Mouse (Mus musculus): ENCODE results near the gene Guca2a. TPM values are rescaled to one million over a fixed set of nuclear protein-coding genes. Genes with fewer than 3 reads are reported as not detected.

Guca2a gene
- polyA plus RNA-seq, 1 experiment from 2014 or later: not detected

GRCm38 (mm10) chr4:119669356-119670209, 32.1 kb downstream of the Guca2a start:
- H3K4me2 ChIP-seq (ENCODE audit: low read depth, low read length, severe bottlenecking): no peak overlapping the region
- H3K4me3 ChIP-seq (ENCODE audit: low read depth, low read length): no peak overlapping the region
- WGBS: 52% methylated on average over 10 of the region's 10 CpGs
- H3K9ac ChIP-seq (ENCODE audit: low read length): no peak overlapping the region
- H3K36me3 ChIP-seq (ENCODE audit: control insufficient read depth, insufficient read depth, low read length): no peaks in the 10 kb centered on the region
- no peak for DNase-seq (ENCODE audit: low spot score)
- H3K27me3 ChIP-seq (ENCODE audit: control insufficient read depth, insufficient read depth, low read length): no peaks in the 10 kb centered on the region
- no peaks in the 10 kb centered on the region for H3K4me1 ChIP-seq (replicated peaks; ENCODE audit: control insufficient read depth, insufficient read depth, low read length)
- H3K9me3 ChIP-seq (ENCODE audit: control insufficient read depth, low read length): no peaks in the 10 kb centered on the region
- H3K27ac ChIP-seq (ENCODE audit: low read depth, low read length): no peak overlapping the region
- ATAC-seq (replicated peaks; ENCODE audit: low FRiP score): peak; percentile 44; the same call in 1 of the 2 replicates

DNA sequence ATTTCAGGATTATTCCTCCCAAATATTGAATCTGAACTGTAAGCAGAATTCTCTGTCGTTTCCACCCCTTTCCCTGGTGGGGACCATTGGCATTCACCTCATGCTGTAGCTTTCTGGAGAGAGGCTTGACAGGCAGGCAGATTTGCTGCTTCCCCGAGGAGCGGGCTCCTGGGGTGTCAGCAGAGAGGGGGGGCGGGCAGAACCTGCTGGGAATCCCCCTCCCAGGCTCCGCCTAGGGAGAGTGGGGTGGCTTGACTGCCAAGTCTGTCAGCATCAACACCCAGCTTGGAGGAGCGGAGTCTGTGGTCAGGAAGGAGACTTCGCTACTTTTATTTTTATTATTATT, 32.7 kb downstream of the Guca2a start:
- H3K27ac ChIP-seq (ENCODE audit: low read depth, low read length): no peak overlapping the region
- ATAC-seq (replicated peaks; ENCODE audit: low FRiP score) (0 out of 2 replicates have a peak, but pooled peaks have one; percentile 11), DNase-seq (ENCODE audit: low spot score) (no peak)
- no peak overlapping the region for H3K4me2 ChIP-seq (ENCODE audit: low read depth, low read length, severe bottlenecking)
- H3K4me3 ChIP-seq (ENCODE audit: low read depth, low read length): no peak overlapping the region
- H3K27me3 ChIP-seq (ENCODE audit: control insufficient read depth, insufficient read depth, low read length): no peaks in the 10 kb centered on the region
- H3K36me3 ChIP-seq (ENCODE audit: control insufficient read depth, insufficient read depth, low read length): no peaks in the 10 kb centered on the region
- no peaks in the 10 kb centered on the region for H3K9me3 ChIP-seq (ENCODE audit: control insufficient read depth, low read length)
- H3K4me1 ChIP-seq (replicated peaks; ENCODE audit: control insufficient read depth, insufficient read depth, low read length): no peaks in the 10 kb centered on the region
- WGBS: 34% methylated on average over 7 of the region's 7 CpGs
- no peak overlapping the region for H3K9ac ChIP-seq (ENCODE audit: low read length)

DNA sequence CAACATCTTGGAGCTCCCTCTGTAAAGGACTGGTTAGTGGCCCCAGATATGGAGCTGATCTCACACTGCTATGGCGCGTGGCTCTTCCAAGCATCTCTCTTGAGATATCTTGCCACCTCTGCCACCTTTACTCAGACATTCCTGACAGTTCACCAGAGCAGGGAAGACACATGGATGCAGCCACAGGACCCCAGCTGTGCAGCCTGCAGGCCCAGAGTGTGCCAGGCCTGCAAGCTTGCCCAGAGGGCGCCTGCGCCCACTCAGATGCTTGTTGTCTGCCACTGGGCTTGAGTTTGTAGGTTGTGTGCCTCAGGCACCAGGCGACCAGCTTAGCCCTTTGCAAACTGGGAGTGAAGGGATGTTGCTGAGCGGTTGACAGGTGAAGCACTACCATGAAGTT, 33.2 kb downstream of the Guca2a start:
- no peak overlapping the region for H3K4me2 ChIP-seq (ENCODE audit: low read depth, low read length, severe bottlenecking)

GRCm38 (mm10) chr4:119671164-119671563, 33.7 kb downstream of the Guca2a start:
- no peak for DNase-seq (ENCODE audit: low spot score)
- Histone ChIP-seq H3K9ac (ENCODE audit: low read length) (no peak overlapping the region), H3K4me3 (ENCODE audit: low read depth, low read length) (no peak overlapping the region), H3K27me3 (ENCODE audit: control insufficient read depth, insufficient read depth, low read length) (no peaks in the 10 kb centered on the region), H3K27ac (ENCODE audit: low read depth, low read length) (no peak overlapping the region), H3K36me3 (ENCODE audit: control insufficient read depth, insufficient read depth, low read length) (no peaks in the 10 kb centered on the region), H3K9me3 (ENCODE audit: control insufficient read depth, low read length) (no peaks in the 10 kb centered on the region), H3K4me2 (ENCODE audit: low read depth, low read length, severe bottlenecking) (no peak overlapping the region), H3K4me1 (replicated peaks; ENCODE audit: control insufficient read depth, insufficient read depth, low read length) (no peaks in the 10 kb centered on the region)
- WGBS: 90% methylated on average over 9 of the region's 9 CpGs
- no peak for ATAC-seq (replicated peaks; ENCODE audit: low FRiP score)

More for the DNA sequence above, 33.2 kb downstream of the Guca2a start:
- H3K27ac ChIP-seq (ENCODE audit: low read depth, low read length): no peak overlapping the region
- no peak overlapping the region for H3K4me3 ChIP-seq (ENCODE audit: low read depth, low read length)
- WGBS: 88% methylated on average over 6 of the region's 6 CpGs
- H3K9ac ChIP-seq (ENCODE audit: low read length): no peak overlapping the region
- ATAC-seq (replicated peaks; ENCODE audit: low FRiP score): no peak
- H3K4me1 ChIP-seq (replicated peaks; ENCODE audit: control insufficient read depth, insufficient read depth, low read length): no peaks in the 10 kb centered on the region
- H3K27me3 ChIP-seq (ENCODE audit: control insufficient read depth, insufficient read depth, low read length): no peaks in the 10 kb centered on the region
- H3K36me3 ChIP-seq (ENCODE audit: control insufficient read depth, insufficient read depth, low read length): no peaks in the 10 kb centered on the region
- H3K9me3 ChIP-seq (ENCODE audit: control insufficient read depth, low read length): no peaks in the 10 kb centered on the region
- no peak for DNase-seq (ENCODE audit: low spot score)

DNA sequence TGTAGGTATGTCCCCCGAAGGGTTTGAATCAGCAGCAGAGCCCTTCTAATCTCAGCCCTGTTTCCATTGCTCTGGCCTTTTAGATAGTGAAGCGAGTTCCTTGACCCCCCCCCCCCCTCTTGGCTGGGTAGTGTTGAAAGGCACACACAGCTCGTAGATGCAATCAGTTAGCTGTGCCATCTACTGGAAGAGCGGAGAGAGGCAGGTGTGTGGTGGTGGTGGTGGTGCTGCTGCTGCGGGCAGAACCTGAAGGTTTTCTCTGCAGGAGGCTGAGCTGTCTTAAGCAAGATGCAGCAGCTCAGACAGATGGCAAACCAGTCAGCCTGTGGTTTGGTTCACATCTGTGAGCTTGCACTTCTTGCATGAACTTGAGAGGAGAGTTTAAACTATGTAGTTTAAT, 35.2 kb downstream of the Guca2a start:
- Histone ChIP-seq H3K36me3 (ENCODE audit: control insufficient read depth, insufficient read depth, low read length) (no peaks in the 10 kb centered on the region), H3K27me3 (ENCODE audit: control insufficient read depth, insufficient read depth, low read length) (no peaks in the 10 kb centered on the region), H3K4me1 (replicated peaks; ENCODE audit: control insufficient read depth, insufficient read depth, low read length) (no peaks in the 10 kb centered on the region), H3K27ac (ENCODE audit: low read depth, low read length) (no peak overlapping the region), H3K9me3 (ENCODE audit: control insufficient read depth, low read length) (no peaks in the 10 kb centered on the region), H3K4me2 (ENCODE audit: low read depth, low read length, severe bottlenecking) (no peak overlapping the region), H3K9ac (ENCODE audit: low read length) (no peak overlapping the region), H3K4me3 (ENCODE audit: low read depth, low read length) (no peak overlapping the region)
- 40% methylated on average over 5 of the region's 5 CpGs for WGBS
- DNase-seq (ENCODE audit: low spot score): no peak
- ATAC-seq (replicated peaks; ENCODE audit: low FRiP score): no peak

DNA sequence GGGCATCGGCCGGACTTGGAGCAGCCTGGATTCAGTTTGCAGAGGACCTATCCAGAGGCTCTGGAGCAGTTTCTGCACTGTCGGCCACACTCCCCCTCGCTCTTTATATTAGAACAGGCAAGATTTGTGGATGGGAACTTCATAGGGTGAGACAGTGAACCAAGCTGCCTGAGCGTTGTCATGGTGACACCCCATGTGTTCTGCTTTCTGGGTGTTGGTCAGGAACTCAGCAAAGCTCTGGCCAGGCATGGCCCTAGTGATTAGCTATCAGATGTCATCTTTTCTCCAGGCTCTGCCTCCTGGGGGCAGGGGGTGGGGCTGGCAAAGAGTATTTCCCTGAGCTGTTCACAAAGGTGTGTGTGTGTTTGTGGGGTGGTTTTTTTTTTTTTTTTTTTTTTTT, 45.1 kb downstream of the Guca2a start:
- DNase-seq (ENCODE audit: low spot score) (no peak), ATAC-seq (replicated peaks; ENCODE audit: low FRiP score) (no peak)
- H3K4me1 ChIP-seq (replicated peaks; ENCODE audit: control insufficient read depth, insufficient read depth, low read length): peaks cover 2% of the 10 kb centered on the region; the same call in 1 of the 2 replicates
- H3K27me3 ChIP-seq (ENCODE audit: control insufficient read depth, insufficient read depth, low read length): no peaks in the 10 kb centered on the region
- no peak overlapping the region for H3K4me3 ChIP-seq (ENCODE audit: low read depth, low read length)
- H3K4me2 ChIP-seq (ENCODE audit: low read depth, low read length, severe bottlenecking): no peak overlapping the region
- WGBS: 65% methylated on average over 5 of the region's 5 CpGs
- H3K27ac ChIP-seq (ENCODE audit: low read depth, low read length): no peak overlapping the region
- H3K9ac ChIP-seq (ENCODE audit: low read length): no peak overlapping the region
- no peaks in the 10 kb centered on the region; the same call in 1 of the 2 replicates for H3K36me3 ChIP-seq (ENCODE audit: control insufficient read depth, insufficient read depth, low read length)
- no peaks in the 10 kb centered on the region; the same call in 1 of the 2 replicates for H3K9me3 ChIP-seq (ENCODE audit: control insufficient read depth, low read length)

DNA sequence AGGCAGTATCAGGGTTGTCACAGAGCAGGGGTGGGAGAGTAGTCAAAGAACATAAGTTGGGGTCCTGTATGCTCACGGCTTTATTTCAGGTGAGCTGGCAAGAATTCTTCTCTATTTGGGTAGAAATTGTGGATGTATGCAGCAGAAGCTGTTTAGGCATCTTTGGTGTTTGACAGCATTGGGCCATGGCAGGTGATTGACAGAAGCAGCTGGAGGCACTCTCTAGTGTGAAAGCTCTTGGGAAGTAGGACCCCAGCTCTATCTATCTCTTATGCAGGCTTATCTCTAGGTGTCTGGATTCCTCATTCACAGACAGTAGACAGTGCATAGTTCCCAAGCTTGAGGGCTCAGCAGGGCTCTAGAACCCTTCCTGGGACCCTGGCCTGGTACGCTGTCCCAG, 48.2 kb downstream of the Guca2a start:
- Histone ChIP-seq H3K27me3 (ENCODE audit: control insufficient read depth, insufficient read depth, low read length) (no peaks in the 10 kb centered on the region), H3K27ac (ENCODE audit: low read depth, low read length) (no peak overlapping the region), H3K4me2 (ENCODE audit: low read depth, low read length, severe bottlenecking) (no peak overlapping the region), H3K4me1 (replicated peaks; ENCODE audit: control insufficient read depth, insufficient read depth, low read length) (peaks cover 2% of the 10 kb centered on the region; the same call in 1 of the 2 replicates), H3K36me3 (ENCODE audit: control insufficient read depth, insufficient read depth, low read length) (no peaks in the 10 kb centered on the region; the same call in 1 of the 2 replicates), H3K9ac (ENCODE audit: low read length) (no peak overlapping the region), H3K9me3 (ENCODE audit: control insufficient read depth, low read length) (no peaks in the 10 kb centered on the region; the same call in 1 of the 2 replicates), H3K4me3 (ENCODE audit: low read depth, low read length) (no peak overlapping the region)
- DNase-seq (ENCODE audit: low spot score) (no peak), ATAC-seq (replicated peaks; ENCODE audit: low FRiP score) (no peak)
- WGBS: 97% methylated on average over 2 of the region's 2 CpGs

Data from forebrain, embryonic 11.5 days (tissue).